Mouse (Mus musculus): ENCODE results near the gene Nfkbia. TPM values are rescaled to one million over a fixed set of nuclear protein-coding genes. Genes with fewer than 3 reads are reported as not detected.

Nfkbia gene
- 781 TPM for polyA plus RNA-seq (2017; shearing (Covaris generic))

DNA sequence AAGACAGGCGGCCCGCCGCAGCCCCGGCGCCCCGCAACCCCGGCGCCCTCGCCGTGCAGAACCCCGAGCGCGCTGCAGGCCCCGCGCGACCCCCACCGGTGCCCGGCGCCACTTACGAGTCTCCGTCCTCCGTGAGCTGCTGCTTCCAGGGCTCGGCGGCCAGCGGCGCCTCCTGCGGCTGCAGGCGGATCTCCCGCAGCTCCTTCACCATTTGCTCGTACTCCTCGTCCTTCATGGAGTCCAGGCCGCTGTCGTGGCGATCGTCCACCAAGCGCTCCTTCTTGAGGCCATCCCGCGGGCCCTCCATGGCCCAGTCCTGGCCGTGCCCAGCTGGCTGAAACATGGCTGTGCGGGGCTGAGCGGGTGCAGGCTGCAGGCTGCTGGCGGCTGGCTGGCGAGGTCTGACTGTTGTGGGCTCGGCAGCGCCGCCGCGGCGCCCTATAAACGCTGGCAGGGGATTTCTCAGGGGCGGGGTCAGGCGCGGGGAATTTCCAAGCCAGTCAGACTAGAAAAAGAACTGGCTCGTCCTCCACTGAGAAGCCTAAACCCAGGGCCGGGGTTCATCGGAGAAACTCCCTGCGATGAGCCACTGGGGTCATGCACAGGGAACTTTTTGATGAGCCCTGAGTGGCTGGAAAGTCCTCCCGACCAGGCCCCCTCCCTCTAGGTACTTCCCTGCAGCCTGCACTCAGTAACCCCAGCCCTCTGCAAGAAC is at the start of gene Nfkbia:
Gene Nfkbia, minus strand, starts transcription at position 464 of the 715 bp plus-strand sequence.

Other genes starting within 250 kb of the Nfkbia start
- 10.1 TPM for gene 1110008L16Rik, start 193.1 kb downstream of the Nfkbia start, polyA plus RNA-seq (2017; shearing (Covaris generic))
- gene Ppp2r3c, start 189.6 kb downstream of the Nfkbia start, polyA plus RNA-seq (2017; shearing (Covaris generic)), result 21.1 TPM
- gene Psma6, start 108.4 kb downstream of the Nfkbia start, polyA plus RNA-seq (2017; shearing (Covaris generic)), result 338 TPM
- gene Aldoart2, start 72.6 kb upstream of the Nfkbia start, polyA plus RNA-seq (2017; shearing (Covaris generic)), result 0.16 TPM
- gene Insm2, start 106.8 kb upstream of the Nfkbia start, polyA plus RNA-seq (2017; shearing (Covaris generic)), result 0.20 TPM